Mouse (Mus musculus) B cell, adult 2 months (primary cell): ENCODE measurements around the gene Rab39b.

ENCODE experiments used
- DNase-seq, 2 experiments: peaks; one replicate each; pipeline ENCODE4 v3.0.0; 2022

The Rab39b gene

DNA sequence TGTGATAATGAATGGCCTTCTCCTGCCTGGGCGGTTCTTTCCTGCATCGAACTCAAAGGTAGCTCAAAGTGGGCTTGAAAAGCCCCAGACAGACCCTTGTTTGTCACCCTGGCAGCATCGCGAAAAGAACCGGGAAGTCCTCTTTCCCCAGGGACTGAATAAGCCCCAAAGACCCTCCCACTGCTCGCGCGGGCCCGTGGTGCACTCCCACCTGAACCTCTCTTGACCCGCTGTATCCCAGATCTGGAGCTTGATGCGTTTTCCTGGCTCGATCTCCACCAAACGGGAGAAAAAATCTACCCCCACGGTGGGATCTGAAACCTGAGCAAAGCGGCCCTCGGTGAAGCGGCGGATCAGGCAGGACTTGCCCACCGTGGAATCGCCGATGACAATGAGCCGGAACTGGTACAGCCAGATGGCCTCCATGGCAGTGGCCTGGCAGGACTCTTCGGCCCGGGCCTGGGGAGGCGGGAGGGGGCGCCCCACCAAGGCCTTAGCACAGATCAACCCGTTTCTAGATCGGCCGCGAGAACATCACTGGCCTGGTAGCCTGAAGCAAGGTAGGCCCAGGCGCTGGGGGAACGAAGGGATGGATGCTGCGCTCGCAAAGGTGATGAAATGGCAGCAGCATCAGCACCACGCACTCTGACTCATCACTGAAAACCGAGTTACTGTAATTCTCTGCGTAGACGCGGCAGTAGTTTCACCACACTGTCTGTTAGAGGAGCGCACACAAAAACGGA is at the start of gene Rab39b:
Gene Rab39b (minus strand): TSS at position 650 of the 743 bp plus-strand sequence.
- peak; percentile 17 to 21 for DNase-seq

DNA sequence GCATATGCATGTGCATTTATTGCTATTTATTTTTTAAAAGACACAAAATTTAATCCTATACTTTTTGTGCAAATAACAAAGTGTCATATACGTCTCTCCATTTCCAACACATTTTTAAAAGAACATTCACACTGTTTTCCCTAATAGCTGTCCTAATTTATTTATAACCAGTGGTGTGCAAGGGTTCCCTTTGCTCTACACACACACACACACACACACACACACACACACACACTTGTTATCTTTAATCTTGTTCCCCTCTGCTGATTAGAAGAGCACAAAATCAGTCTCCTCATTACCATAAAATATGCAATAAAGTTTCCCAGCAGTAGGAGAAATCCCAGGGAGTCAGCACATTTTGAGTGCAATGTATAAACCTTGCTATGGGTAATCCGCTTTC is 508 bp upstream of the Rab39b start:
- DNase-seq, result no peak
